Mouse (Mus musculus): ENCODE results near the gene Haus5. TPM values are rescaled to one million over a fixed set of nuclear protein-coding genes. Genes with fewer than 3 reads are reported as not detected.

Gene Haus5
- polyA plus RNA-seq (2012; ENCODE audit: insufficient read depth, insufficient read length, low replicate concordance, missing spikeins) = not detected in 2 replicates

DNA sequence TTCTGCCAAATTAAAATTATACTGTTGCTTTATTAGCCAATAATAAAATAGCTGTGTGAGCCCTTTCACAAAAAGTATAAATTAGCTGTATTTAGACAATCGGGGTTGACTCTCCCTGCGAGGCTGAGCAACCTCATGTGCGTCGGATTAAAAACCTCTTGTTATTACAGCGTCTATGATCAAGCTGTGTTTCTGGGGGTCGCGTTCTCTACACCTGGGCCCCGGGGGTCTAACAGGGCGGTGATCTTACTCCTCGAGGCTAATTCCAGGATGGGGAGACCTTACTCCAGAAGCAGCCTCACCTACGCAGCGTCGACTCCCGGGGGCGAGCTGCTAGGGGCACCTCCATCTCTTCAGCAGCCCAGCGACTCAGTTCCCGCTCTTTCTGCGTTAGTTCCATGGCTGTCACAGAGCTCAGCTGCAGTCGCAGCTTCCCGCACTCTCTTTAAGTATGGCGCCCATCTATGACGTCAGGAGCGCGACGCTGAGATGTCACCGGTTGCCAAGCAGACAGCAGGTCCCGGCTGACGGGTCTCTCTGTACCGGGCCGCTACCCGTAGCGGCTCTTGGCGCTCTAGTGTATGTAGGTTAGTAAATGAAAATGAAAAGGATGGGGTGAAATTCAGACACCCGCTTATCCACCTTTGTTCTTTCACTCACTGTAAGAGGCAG is at the start of gene Haus5:
TSS of gene Haus5 (minus strand) at position 466 of the 672 bp plus-strand sequence.
- no peaks in the 10 kb centered on the region for H3K4me1 ChIP-seq (ENCODE audit: control insufficient read depth, insufficient read depth, low read length)
- H3K4me3 ChIP-seq (ENCODE audit: insufficient read depth, low read depth, low read length) = peak within 1 kb of the TSS; percentile 93
- TF ChIP-seq POLR2A (IDR thresholded peaks at IDR 0.05; ENCODE audit: insufficient read depth, low read depth, low read length) (peak; percentile 68), CTCF (IDR thresholded peaks at IDR 0.05; ENCODE audit: insufficient read depth, low read depth, low read length) (no peak)
- peak within 1 kb of the TSS; percentile 43 for H3K27ac ChIP-seq (ENCODE audit: insufficient read depth, low read depth, low read length)
- WGBS = under 1% methylated on average over 34 of the region's 34 CpGs

GRCm38 (mm10) chr7:30711942-30712341 is 47.1 kb upstream of the Haus5 start, which contains the start of gene Atp4a:
Gene Atp4a (plus strand): TSS chr7:30712209.
- H3K27ac ChIP-seq (ENCODE audit: insufficient read depth, low read depth, low read length) = no peak within 1 kb of the TSS
- TF ChIP-seq POLR2A (IDR thresholded peaks at IDR 0.05; ENCODE audit: insufficient read depth, low read depth, low read length) = no peak
- no peak for TF ChIP-seq CTCF (IDR thresholded peaks at IDR 0.05; ENCODE audit: insufficient read depth, low read depth, low read length)
- WGBS = 80% methylated on average over 3 of the region's 3 CpGs
- peaks cover 2% of the 10 kb centered on the region for H3K4me1 ChIP-seq (ENCODE audit: control insufficient read depth, insufficient read depth, low read length)
- H3K4me3 ChIP-seq (ENCODE audit: insufficient read depth, low read depth, low read length) = no peak within 1 kb of the TSS

- TF ChIP-seq CTCF (IDR thresholded peaks at IDR 0.05; ENCODE audit: insufficient read depth, low read depth, low read length) (no peak), POLR2A (IDR thresholded peaks at IDR 0.05; ENCODE audit: insufficient read depth, low read depth, low read length) (no peak)
- 88% methylated on average over 1 of the region's 1 CpGs for WGBS
- H3K4me3 ChIP-seq (ENCODE audit: insufficient read depth, low read depth, low read length) = no peak overlapping the region
Measured at GRCm38 (mm10) chr7:30707441-30707840, 42.6 kb upstream of the Haus5 start.

GRCm38 (mm10) chr7:30706214-30706882 is 41.6 kb upstream of the Haus5 start:
- Histone ChIP-seq H3K4me3 (ENCODE audit: insufficient read depth, low read depth, low read length) (no peak overlapping the region), H3K4me1 (ENCODE audit: control insufficient read depth, insufficient read depth, low read length) (no peaks in the 10 kb centered on the region), H3K27ac (ENCODE audit: insufficient read depth, low read depth, low read length) (no peak overlapping the region)
- TF ChIP-seq CTCF (IDR thresholded peaks at IDR 0.05; ENCODE audit: insufficient read depth, low read depth, low read length) = no peak
- no peak for TF ChIP-seq POLR2A (IDR thresholded peaks at IDR 0.05; ENCODE audit: insufficient read depth, low read depth, low read length)
- 85% methylated on average over 8 of the region's 8 CpGs for WGBS

More at GRCm38 (mm10) chr7:30707441-30707840, 42.6 kb upstream of the Haus5 start:
- H3K27ac ChIP-seq (ENCODE audit: insufficient read depth, low read depth, low read length) = no peak overlapping the region
- no peaks in the 10 kb centered on the region for H3K4me1 ChIP-seq (ENCODE audit: control insufficient read depth, insufficient read depth, low read length)

DNA sequence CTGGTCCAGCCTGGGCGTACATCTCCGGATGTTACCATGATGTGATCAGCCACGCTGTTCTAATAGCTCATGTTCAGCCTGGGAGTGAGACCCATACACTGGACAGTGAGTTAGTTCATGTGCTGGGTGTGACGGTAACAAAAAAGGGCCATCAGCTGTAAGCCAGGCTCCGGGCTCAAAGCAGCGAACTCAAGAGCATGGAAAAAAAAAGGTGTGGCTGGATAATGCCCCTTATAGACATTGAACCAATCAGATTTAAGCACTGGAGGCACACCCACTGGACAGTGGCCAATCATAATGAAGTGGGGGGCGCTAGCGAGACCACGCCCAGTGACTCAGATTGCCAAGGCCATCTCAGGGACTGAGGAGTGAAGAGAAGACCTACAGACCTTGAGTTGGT is 33.8 kb upstream of the Haus5 start, which contains the start of gene 2200002J24Rik:
TSS of gene 2200002J24Rik (plus strand) at position 338 of the 400 bp plus-strand sequence.
- Histone ChIP-seq H3K27ac (ENCODE audit: insufficient read depth, low read depth, low read length) (no peak within 1 kb of the TSS), H3K4me3 (ENCODE audit: insufficient read depth, low read depth, low read length) (no peak within 1 kb of the TSS), H3K4me1 (ENCODE audit: control insufficient read depth, insufficient read depth, low read length) (no peaks in the 10 kb centered on the region)
- TF ChIP-seq POLR2A (IDR thresholded peaks at IDR 0.05; ENCODE audit: insufficient read depth, low read depth, low read length) (no peak), CTCF (IDR thresholded peaks at IDR 0.05; ENCODE audit: insufficient read depth, low read depth, low read length) (no peak)
- WGBS = 50% methylated on average over 9 of the region's 9 CpGs

GRCm38 (mm10) chr7:30698101-30698500 is 33.3 kb upstream of the Haus5 start:
- Histone ChIP-seq H3K27ac (ENCODE audit: insufficient read depth, low read depth, low read length) (no peak overlapping the region), H3K4me1 (ENCODE audit: control insufficient read depth, insufficient read depth, low read length) (no peaks in the 10 kb centered on the region), H3K4me3 (ENCODE audit: insufficient read depth, low read depth, low read length) (no peak overlapping the region)
- WGBS = 64% methylated on average over 5 of the region's 5 CpGs
- TF ChIP-seq POLR2A (IDR thresholded peaks at IDR 0.05; ENCODE audit: insufficient read depth, low read depth, low read length) (no peak), CTCF (IDR thresholded peaks at IDR 0.05; ENCODE audit: insufficient read depth, low read depth, low read length) (no peak)

DNA sequence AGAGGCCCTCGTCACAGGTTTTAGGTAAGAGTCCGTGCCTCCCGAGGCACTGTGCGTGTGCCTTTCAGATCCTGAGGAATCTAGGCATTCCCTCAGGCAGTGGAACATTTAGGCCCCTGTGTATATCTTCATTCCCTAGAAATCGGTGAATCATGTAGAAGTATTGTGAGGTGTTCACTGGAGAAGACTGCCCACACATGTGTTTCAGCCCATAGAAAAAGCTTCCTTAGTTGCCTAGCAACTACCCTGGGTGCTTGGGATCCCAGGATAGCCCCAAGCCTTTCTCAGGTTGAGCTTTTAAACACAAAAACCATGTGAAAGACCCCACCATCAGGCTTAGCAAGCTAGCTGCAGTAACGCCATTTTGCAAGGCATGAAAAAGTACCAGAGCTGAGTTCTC is 23.5 kb upstream of the Haus5 start:
- H3K4me1 ChIP-seq (ENCODE audit: control insufficient read depth, insufficient read depth, low read length) = 0 out of 2 replicates have a peak, but pooled peaks cover 3% of the 10 kb centered on the region
- no peak overlapping the region for H3K4me3 ChIP-seq (ENCODE audit: insufficient read depth, low read depth, low read length)
- TF ChIP-seq CTCF (IDR thresholded peaks at IDR 0.05; ENCODE audit: insufficient read depth, low read depth, low read length) (no peak), POLR2A (IDR thresholded peaks at IDR 0.05; ENCODE audit: insufficient read depth, low read depth, low read length) (no peak)
- H3K27ac ChIP-seq (ENCODE audit: insufficient read depth, low read depth, low read length) = no peak overlapping the region
- 71% methylated on average over 6 of the region's 6 CpGs for WGBS

GRCm38 (mm10) chr7:30683425-30683824 is 18.6 kb upstream of the Haus5 start:
- 0 out of 2 replicates have a peak, but pooled peaks cover 3% of the 10 kb centered on the region for H3K4me1 ChIP-seq (ENCODE audit: control insufficient read depth, insufficient read depth, low read length)
- H3K4me3 ChIP-seq (ENCODE audit: insufficient read depth, low read depth, low read length) = no peak overlapping the region
- TF ChIP-seq POLR2A (IDR thresholded peaks at IDR 0.05; ENCODE audit: insufficient read depth, low read depth, low read length) (no peak), CTCF (IDR thresholded peaks at IDR 0.05; ENCODE audit: insufficient read depth, low read depth, low read length) (no peak)
- WGBS = 78% methylated on average over 2 of the region's 2 CpGs
- no peak overlapping the region for H3K27ac ChIP-seq (ENCODE audit: insufficient read depth, low read depth, low read length)

GRCm38 (mm10) chr7:30681897-30682296 is 17.1 kb upstream of the Haus5 start:
- Histone ChIP-seq H3K4me3 (ENCODE audit: insufficient read depth, low read depth, low read length) (no peak overlapping the region), H3K4me1 (ENCODE audit: control insufficient read depth, insufficient read depth, low read length) (no peaks in the 10 kb centered on the region), H3K27ac (ENCODE audit: insufficient read depth, low read depth, low read length) (no peak overlapping the region)
- TF ChIP-seq CTCF (IDR thresholded peaks at IDR 0.05; ENCODE audit: insufficient read depth, low read depth, low read length) (no peak), POLR2A (IDR thresholded peaks at IDR 0.05; ENCODE audit: insufficient read depth, low read depth, low read length) (no peak)
- 69% methylated on average over 5 of the region's 5 CpGs for WGBS
